Mouse (Mus musculus): ENCODE data around the gene Pkp2.
A peak's percentile ranks its signal among the peaks of the same experiment; 100 is the strongest.
"Not testable (repeated sequence)": the region's sequence is repeated elsewhere in the genome, so short reads cannot be mapped to it uniquely, and the experiment has no call there.

Pkp2 gene

GRCm38 (mm10) chr16:16213079-16213760, at the start of gene Pkp2:
Gene Pkp2, plus strand, starts transcription at chr16:16213318.
- peak; percentile 89 for DNase-seq (ENCODE audit: extremely low read depth, insufficient read length, low spot score)

- no peak for DNase-seq (ENCODE audit: extremely low read depth, insufficient read length, low spot score)
These were observed 15.7 kb upstream of the Pkp2 start for GRCm38 (mm10) chr16:16197374-16197773.

DNA sequence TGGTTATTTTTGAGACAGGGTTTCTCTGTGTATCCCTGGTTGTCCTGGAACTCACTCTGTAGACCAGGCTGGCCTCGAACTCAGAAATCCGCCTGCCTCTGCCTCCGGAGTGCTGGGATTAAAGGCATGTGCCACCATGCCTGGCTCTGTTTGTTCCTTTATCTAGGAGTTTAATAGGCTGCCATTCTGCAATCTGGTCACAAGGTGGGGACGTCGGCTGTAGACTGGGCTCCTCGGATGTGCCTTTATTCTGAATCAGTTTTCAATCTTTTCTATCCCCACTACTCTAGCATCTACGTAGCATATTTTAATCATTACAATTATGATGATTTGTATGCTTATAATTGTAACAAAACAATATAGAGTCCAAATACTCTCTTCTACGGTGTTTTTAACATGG, 11.1 kb upstream of the Pkp2 start:
- peak; percentile 40 for DNase-seq (ENCODE audit: extremely low read depth, insufficient read length, low spot score)

GRCm38 (mm10) chr16:16204648-16205047, 8.5 kb upstream of the Pkp2 start:
- DNase-seq (ENCODE audit: extremely low read depth, insufficient read length, low spot score), result no peak

DNA sequence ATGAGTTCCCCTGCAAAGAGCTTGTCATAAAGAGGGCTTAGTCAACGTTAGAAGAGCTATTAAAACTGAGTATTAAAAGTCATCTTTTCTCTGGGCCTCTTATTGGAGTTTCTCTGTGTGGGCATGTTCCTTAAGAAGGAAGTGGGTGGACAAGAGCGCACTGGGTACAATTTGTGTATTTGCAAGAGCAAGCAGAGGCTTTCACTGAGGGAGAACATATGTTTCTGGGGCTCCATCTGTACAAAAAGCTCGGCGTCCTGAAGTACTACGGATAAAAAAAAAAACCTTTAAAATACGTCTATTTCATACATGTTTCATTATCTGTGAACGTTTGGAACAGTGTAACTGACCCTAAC, 417 bp upstream of the Pkp2 start:
- DNase-seq (ENCODE audit: extremely low read depth, insufficient read length, low spot score), result no peak

- DNase-seq (ENCODE audit: extremely low read depth, insufficient read length, low spot score), result peak; percentile 25
These were observed 715 bp downstream of the Pkp2 start for GRCm38 (mm10) chr16:16213761-16214305.

GRCm38 (mm10) chr16:16215645-16216387, 2.7 kb downstream of the Pkp2 start:
- peak; percentile 41 for DNase-seq (ENCODE audit: extremely low read depth, insufficient read length, low spot score)

DNA sequence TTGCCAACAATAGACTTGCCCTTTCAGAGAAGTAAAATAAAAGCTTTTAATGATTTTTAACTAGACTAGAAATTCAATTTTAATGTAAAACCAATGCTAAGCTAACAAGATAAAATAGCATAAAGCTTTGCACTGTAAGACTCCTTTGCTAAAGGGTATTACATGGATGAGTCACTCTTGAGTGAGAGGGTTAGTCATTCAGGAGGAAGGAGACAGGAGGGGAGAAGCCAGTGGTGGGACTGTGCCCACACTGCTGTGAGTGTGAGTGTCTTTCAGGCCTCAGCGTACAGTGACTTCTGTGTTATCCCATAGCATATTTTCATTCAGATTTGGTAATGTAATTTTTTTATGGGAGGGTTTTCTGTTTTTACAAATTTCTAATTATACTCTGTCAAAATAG, 3.8 kb downstream of the Pkp2 start:
- DNase-seq (ENCODE audit: extremely low read depth, insufficient read length, low spot score), result peak; percentile 49

DNA sequence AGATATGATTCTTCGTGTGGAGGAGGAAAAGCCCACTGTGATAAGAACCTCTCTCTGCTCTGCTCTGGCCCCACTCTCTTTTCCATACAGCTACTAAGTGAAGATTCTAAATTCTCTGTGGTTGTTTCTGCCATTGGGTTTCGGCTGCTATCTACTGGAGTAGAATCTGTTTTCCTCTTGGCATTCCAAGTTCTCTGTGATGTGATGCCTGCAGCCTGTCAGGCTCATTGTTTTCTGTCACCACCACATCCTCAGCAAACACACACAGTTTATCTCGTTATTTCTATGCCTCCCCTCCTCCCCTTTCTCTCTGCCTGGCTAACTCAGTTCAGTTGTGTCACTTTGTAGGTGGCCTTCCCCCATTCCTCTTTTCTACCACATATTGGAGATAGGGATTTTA, 6.7 kb downstream of the Pkp2 start:
- no peak for DNase-seq (ENCODE audit: extremely low read depth, insufficient read length, low spot score)

DNA sequence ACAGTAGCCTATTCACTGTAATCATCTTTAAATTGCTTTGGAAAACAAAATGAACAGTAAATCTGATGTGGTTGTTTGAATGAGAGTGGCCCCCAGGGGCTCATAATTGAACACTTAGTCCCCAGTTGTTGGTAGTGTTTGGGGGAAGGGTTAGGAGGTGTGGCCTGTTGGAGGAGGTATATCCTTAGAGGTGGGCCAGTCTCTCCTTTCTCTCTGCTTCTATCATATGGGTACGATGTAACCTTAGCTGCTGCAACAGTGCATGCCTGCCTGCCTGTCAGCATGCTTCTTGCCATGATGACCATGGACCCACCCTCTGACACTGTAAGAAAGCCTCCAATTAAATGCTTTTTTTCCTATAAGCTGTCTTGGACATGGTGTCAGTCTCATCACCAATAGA, 9.5 kb downstream of the Pkp2 start:
- no peak for DNase-seq (ENCODE audit: extremely low read depth, insufficient read length, low spot score)

GRCm38 (mm10) chr16:16224506-16224924, 11.4 kb downstream of the Pkp2 start:
- DNase-seq (ENCODE audit: extremely low read depth, insufficient read length, low spot score), result peak; percentile 75

DNA sequence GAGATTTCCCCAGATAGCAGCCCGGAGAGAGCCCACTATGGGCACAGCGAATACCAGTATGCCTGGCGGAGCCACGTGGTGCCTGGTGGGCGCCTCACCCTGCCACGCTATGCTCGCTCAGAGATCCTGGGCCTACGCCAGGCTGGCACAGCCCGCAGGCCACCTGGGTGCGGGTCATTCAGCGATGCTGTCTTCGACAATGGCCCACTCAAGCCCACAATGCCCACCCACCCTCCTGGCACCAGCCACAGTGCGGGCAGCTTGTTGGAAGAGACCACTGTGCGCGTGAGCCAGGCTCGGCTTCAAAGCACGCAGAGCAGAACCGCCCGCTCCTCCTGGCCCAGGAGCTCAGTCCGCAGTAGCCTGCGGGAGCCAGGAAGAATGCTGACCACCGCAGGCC, 12.7 kb downstream of the Pkp2 start:
- peak; percentile 18 for DNase-seq (ENCODE audit: extremely low read depth, insufficient read length, low spot score)

DNA sequence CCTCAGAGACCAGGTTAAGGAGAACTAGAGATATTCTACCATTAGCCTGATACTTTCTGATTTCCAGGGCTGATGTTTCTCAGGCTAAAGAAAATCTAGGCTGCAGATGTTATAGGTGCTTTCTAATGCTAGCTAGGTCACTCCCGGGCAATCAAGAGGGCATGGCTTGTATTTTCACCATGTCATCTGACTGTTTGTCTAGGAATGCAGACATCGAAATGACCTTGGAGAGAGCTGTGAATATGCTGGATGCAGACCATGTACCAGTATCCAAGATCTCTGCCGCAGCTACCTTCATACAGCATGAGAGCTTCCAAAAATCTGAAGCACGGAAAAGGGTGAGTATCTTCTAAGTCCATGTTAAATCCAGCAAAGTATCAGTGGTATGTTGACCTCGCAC, 17.3 kb downstream of the Pkp2 start:
- DNase-seq (ENCODE audit: extremely low read depth, insufficient read length, low spot score), result no peak

DNA sequence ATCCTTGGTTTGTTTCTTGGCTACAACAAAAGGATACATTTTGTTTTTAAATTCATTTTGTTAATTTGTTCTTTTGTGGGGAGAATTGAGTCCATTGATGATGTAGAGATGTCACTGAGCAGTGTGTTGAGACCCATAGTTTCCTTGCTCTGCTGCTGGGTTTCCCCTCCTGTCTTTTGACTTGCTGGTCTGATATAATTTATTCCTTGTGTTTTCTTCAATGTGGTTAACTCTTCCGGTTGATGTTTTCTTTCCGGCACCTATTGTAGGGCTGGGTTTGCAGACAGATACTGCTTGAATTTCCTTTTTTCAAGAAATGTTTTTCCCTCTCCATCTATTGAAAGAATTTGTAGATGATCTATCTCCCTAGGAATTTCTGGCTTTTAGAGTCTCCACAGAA, 20.8 kb downstream of the Pkp2 start:
- DNase-seq (ENCODE audit: extremely low read depth, insufficient read length, low spot score), result no peak

GRCm38 (mm10) chr16:16236681-16237080, 23.6 kb downstream of the Pkp2 start:
- DNase-seq (ENCODE audit: extremely low read depth, insufficient read length, low spot score), result not testable (repeated sequence)

- DNase-seq (ENCODE audit: extremely low read depth, insufficient read length, low spot score), result no peak
These were observed 25.2 kb downstream of the Pkp2 start for GRCm38 (mm10) chr16:16238356-16238755.

DNA sequence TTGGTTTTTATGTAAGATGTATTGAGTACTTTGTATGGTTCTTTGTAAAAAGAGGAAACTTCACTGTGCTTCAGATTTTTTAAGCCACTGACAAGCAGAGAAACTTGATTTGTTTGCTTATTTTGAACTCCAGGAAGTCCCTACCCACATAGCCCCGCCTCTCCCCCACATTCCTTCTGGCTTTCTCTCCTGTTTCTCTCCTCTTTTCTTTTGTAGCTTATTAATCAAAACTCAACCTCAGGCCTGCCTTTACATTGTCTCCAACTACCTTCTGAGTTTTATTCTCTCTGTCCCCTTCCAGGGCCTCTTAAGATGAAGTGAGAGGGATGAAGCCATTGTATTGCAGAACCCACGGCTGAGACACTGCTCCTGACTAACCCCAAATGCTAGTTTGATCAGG, 31.6 kb downstream of the Pkp2 start:
- DNase-seq (ENCODE audit: extremely low read depth, insufficient read length, low spot score), result peak; percentile 10

DNA sequence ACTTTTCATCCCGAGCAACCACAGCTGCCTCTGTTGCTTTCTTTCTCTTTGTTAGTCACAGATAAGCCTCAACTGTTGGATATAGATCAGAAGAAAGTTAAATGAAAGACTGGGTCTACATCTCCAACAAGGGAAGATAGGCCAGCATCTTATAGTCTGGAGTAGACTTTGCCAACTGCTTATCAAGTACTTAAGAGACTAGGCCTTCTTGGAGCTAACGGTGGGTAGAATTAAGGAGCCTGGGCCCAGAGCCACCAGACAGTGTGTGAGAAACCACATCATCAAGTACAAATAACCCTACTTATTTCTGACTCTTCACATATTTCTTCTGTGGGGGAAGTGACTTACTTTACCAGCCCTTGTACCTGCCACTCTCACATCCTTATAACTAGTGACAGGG, 37.4 kb downstream of the Pkp2 start:
- no peak for DNase-seq (ENCODE audit: extremely low read depth, insufficient read length, low spot score)

DNA sequence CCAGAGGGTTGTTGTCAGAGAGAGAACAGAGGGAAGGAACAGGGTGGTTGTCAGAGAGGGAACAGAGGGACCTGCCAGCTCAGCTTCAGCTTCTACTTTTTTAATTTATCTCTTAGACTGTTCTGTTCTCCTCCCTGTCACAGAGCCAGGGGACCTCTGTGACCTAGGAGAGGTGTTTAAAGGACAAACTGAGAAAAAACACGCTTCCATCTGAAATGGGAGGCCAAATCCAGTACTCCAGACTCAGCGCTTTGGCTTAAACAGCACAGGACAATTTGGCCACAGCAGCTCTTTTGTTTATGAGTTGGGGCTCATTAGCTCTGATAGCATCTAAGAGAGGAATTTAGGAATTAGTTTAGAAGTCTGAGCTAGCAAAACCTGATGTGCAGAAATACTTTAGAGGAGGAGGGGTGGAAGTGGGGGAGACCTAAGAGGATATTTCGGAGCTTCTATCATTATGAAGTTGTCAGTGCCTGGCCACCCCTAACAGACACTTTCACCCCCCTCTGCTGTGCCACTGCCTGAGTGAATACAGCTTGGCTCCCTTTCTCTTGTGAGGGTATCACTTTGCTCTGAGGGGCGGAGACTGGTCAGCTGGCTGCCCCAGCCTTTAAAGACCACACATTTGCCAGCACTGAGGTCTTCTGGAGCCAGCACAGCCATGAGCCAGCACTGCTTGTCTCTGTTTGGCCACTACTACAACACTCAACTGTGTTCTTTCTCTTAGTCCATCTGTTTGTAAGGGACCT, 40.4 kb downstream of the Pkp2 start:
- DNase-seq (ENCODE audit: extremely low read depth, insufficient read length, low spot score), result no peak

DNA sequence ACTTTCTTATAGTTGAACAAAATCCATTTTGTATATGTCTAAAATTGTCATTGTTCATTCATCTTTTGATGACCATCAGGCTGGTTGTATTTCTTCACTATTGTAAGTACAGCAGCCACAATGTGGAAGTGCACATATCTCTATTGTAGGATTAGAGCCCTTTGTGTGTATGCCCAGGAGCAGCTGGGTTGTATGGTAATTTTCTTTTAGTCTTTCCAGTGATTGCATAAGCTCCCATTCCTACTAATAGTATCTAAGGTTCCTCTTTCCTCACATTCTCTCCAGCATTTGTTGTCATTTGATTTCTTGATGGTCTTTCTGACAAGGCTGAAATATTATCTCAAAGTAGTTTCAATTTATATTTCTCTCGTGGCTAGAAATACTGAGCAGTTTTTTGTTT, 42.1 kb downstream of the Pkp2 start:
- DNase-seq (ENCODE audit: extremely low read depth, insufficient read length, low spot score), result no peak

GRCm38 (mm10) chr16:16255874-16256273, 42.8 kb downstream of the Pkp2 start:
- DNase-seq (ENCODE audit: extremely low read depth, insufficient read length, low spot score), result no peak
